Mouse (Mus musculus) layer of hippocampus, adult 2 months (tissue): ENCODE results near the gene Mipol1. TPM values are rescaled to one million over a fixed set of nuclear protein-coding genes. Genes with fewer than 3 reads are reported as not detected.

Experiments used
- DNase-seq, 2 experiments: peaks; one replicate each; pipeline ENCODE4 v3.0.0; 2022; ENCODE audit warnings: low spot score in 2 of 2
- H3K27ac ChIP-seq: fragments of 200-600 bp; 2 replicates; pipeline ENCODE4 v1.8.1; 2022
- H3K4me3 ChIP-seq: fragments of 200-600 bp; 2 replicates; pipeline ENCODE4 v1.8.1; 2022; ENCODE audit warnings: mild to moderate bottlenecking
- CTCF ChIP-seq: fragments of 200-600 bp; conservative IDR thresholded peaks from 2 replicates; pipeline ENCODE4 v1.8.1; 2022; ENCODE audit warnings: antibody characterized with exemption, mild to moderate bottlenecking, moderate library complexity
- total RNA-seq, 2 experiments: library from RNA; stranded (reverse); gene quantifications; 2 replicates each; pipeline ENCODE4 v1.2.3; 2021

Gene Mipol1
- total RNA-seq, 2 experiments from 2014 or later: 6.3 to 7.6 TPM

DNA sequence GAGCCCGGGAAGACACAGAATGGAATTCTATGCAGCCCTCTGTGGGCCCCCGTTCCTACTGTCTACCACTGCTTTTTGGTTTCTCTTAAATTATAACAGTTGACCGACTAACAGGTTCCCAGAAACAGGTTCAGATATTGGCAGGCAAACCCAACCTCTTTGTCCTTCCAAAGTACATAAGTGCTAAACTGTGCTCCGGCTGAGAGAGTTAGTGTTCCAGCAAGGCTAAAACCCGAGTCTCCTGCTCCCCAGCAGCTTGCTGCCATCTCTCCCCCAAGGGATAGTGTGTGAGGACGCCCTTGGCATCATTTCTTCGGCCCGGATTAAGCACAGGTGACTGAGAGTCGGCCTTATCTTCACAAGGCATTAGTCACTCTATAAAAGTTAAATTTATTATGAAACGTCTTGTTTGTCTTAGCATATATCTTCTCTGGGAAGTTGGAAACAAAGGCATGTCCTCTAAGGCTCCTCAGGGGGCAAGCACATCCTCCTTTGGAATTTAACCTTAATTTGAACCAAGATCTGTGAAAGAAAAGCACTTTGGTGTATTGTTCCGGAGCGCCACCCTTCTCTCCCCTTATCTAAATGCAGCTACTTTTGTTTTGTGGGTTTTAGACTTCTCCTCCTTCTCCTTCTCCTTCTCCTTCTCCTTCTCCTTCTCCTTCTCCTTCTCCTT, 285.6 kb downstream of the Mipol1 start:
- Histone ChIP-seq H3K27ac (no peak overlapping the region), H3K4me3 (no peak overlapping the region)
- no peak for DNase-seq
- no peak for TF ChIP-seq CTCF

DNA sequence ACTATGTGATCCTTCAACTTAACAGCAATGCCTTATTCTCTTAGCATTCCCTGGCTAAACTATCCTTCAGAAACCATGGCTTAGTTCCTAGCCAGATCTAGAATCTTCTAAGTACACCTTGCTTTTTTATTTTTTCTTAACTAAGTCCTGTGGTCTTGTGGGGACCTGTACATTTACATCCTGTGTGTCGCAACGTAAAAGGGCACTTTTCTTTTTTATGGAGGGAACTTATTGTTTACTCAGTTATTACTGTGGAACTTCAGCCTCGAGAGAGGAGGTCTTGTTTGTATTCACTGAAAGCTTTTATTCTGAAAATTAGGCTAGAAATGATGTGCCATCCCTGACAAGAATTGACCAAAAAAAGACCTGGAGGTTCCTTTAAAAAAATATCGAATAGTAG, 298.1 kb downstream of the Mipol1 start:
- no peak for DNase-seq
- no peak overlapping the region for H3K4me3 ChIP-seq
- H3K27ac ChIP-seq: no peak overlapping the region
- no peak for TF ChIP-seq CTCF

DNA sequence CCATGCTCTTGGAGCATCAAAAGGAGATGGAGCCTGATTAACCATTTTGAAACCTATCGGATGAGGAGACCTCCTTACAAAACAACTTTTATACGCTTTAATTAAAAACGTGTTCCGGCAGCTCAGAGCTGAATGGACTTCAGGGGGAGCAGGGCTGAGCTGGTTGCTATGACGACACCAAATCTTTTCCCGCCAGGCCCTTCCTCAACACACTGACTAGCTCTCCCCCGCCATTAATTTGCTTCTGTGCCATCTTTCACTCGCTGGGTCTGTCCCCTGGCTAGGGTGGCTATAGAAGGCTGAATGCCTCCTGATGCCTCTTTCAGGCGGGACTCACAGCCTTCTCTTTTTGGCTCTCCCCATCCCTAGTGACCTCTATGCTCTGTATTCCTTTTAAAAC, 300.2 kb downstream of the Mipol1 start:
- H3K27ac ChIP-seq: no peak overlapping the region
- H3K4me3 ChIP-seq: no peak overlapping the region
- no peak for TF ChIP-seq CTCF
- no peak for DNase-seq

DNA sequence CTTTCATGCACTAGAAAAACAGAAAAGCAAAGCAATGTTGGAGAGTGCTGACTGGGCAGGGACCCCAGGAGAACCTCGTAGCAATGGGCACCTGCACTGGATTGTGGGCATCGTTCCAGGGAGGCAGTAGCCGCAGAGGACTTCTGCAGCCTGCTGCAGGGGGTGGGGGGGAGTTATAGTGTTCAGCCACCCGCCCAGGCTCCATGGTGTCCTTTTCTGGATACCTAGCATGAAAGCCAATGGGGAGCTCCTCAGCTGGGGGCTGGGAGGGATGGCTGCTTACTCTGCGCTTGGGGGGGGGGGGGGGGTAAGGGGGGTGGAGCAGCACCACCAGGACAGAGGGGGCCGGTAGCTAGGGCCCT, 304.3 kb downstream of the Mipol1 start:
- no peak overlapping the region for H3K27ac ChIP-seq
- H3K4me3 ChIP-seq: no peak overlapping the region
- no peak for TF ChIP-seq CTCF
- no peak for DNase-seq

DNA sequence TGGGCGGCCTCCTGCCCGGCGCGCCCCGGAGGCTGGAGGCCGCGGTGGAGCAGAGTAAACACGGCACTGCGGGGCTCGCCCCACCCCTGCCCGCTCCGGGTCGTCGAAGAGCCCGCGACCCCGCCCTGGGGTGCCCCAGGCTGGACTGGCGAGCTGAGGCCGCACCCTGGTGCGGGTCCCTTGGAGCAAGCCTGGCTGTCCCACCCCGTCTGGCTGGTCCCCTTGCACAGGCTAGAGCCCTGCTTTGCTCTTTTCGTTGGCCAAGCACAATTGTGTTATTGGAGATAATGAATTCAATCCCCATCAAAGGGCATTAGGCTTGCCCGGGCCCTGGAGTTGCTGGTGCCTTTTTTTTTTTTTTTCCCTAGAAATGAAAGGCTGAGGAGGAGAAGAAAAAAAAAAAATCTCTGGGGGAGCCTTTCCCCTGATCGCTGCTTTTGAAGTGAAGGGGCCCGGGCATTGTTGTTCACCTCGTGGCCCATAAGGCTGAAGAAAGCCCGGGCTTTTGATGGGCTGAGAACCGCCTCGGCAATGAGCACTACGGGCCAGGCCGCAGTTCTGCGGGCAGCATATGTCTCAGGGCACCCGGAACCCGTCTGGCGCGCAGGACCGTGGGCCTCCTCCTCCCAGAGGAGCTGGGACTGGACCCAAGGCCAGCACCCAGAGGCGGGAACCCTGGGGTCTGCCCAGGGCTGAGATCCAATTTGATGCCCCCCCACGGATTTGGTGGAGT, 304.8 kb downstream of the Mipol1 start:
- DNase-seq: no peak

DNA sequence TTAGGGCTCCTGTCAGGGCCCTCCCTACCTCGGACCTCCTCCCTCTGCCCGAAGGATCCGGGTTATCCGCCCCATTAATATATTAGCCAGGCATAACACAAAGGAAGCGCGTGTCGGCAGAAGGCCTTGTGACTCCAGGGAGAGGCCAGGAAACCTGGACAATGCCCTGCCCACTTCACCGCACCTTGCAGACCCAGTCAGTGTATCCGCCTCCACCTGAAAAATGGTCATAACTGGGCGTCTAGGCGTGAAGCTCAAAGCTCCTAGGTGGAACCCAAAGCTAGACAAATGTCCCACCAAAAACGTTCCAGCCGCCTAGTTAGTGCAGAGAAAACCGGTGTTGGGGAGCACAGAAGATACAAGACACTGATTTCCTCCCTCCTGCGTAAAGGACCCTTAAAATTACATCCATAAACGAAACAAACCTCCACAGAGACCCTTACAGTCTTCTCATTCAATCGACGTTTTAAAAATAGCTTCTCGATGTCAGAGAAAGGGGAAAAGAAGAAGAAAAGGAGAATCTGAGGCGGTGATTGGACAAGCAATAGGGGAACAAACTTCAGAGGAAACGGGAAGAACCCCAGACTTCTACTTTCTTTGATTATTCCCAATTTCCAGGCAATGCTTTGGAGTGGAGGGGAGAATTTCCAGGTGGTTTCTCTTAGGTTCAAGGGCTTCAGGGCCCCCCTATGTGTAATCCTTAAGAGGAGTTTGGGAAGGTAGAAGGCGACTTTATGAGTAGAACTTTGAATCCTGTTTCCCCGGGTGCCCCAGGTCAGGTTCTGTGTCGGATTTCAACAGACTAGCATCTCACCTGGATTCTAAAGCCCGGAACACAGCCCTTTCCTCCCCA, 306.1 kb downstream of the Mipol1 start:
- TF ChIP-seq CTCF: no peak
- no peak overlapping the region for H3K27ac ChIP-seq
- DNase-seq: no peak
- H3K4me3 ChIP-seq: no peak overlapping the region

More for the DNA sequence above, 304.8 kb downstream of the Mipol1 start:
- no peak overlapping the region for H3K27ac ChIP-seq
- no peak overlapping the region for H3K4me3 ChIP-seq
- no peak for TF ChIP-seq CTCF

DNA sequence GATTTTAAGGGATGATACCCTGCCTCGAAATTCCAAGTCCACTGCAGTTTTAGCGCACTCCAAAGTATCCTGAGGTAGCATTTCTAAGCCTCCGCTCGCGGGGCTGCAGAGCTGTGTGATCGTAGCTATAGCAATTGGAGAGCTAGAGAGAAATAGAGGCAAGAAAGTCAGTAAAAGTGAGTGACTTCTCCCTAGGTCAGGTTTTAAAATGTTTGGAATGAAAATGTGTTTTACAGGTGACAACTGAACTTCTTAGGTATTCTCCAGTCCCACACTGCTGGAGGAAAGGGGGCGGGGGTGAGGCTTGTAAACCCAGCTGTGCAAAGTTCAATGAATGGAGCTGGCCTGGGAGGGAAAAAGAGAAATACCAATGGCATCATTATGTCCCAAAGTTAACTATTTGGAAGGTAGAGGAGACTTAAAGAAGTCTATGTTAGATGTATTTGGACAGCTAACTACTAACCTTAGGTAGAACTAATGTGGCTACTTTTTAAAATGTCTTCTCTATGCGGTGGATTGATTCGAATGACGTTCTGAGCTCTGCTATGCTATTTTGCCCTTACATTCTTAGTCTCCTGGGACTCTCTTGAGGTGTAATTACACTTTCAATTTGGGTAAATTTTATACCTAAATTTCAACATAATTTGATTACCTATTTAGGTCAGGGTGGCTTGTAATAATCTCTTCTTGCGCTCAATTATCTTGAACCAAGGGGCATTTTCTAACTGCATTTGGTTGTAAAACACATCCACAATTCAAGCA, 306.9 kb downstream of the Mipol1 start:
- TF ChIP-seq CTCF: no peak
- Histone ChIP-seq H3K27ac (no peak overlapping the region), H3K4me3 (no peak overlapping the region)
- DNase-seq: no peak

DNA sequence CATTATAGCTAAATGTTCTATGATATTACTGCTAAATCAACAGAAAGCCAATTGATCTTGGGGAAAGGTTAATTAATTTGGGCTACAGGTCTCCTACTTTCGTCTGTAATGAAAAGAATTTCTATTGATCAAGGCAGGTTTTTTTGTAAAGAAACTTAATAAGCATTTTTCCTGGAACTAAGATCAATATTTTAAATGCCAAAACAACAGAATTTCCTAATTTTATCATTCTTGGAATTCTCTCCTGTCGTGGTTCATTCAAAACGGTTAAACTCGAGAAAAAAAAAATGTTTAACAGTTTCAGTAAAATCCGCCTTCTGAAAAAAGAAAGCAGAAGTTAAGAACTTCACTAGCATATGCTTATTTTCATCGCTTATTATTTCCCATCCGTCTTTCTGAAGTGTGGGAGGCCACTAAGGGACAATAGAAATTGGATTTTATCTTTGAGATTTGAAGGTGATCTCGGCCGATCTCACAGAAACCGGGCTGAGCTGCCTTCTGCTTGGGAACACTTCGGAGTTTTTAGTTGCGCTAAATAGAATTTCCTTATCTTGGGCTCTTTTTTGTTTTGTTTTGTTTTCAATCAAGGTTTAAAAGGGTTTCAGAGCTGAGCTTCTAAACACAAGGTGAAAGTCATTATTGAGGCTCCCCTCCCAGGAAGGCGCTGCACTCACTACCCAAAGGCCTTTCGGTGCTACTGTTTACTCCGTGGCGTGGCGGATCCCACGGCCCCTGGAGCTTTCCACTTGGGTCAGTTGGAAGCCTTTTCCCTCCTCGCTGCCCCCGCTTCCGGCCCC, 307.8 kb downstream of the Mipol1 start:
- Histone ChIP-seq H3K27ac (no peak overlapping the region), H3K4me3 (no peak overlapping the region)
- no peak for DNase-seq
- TF ChIP-seq CTCF: no peak

DNA sequence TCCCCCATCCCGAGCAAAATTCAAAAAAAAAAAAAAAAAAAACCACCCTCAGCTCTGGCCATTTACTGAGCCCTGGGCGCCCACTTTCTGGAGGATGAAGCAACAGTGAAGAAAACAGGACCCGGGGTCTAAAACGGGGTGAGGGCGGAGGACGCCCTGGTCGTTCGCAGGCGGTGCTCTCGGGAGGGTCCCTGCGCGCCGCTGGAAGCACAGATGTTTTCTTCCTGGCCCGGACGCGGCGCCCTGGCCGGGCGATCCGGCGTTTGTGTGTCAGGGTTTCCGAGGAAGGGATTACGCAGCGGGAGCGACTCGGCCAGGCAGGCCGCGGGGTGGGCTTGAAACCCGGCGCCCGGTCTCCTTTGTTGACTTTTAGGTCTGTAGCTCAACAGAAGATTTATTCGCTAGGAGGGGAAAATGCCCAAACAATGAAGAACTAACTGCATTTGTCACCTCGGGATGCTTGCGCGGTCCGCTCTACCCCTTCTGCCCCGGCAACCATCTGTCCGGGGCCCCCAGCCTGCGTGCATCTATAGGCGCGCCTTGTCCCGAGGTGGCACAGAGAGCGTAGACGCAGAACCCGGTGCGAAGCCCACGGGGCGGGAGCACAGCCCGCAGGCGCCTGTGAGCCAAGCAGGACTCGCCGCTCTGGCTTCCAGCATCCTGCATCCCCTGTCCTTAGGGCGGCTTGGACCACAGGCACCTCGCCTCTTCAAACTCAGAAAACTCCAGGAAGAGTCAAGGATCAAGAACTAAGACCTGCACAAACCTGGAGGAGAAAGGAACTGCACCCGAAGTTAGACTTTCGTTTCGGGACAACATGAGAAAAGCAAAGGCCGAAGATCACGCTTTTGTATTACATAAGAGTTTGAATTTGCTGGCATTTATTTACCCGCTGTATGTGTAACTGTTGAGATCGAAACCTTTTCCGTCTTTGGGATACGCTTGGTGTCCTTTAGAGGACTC, 308.6 kb downstream of the Mipol1 start:
- Histone ChIP-seq H3K4me3 (no peak overlapping the region), H3K27ac (no peak overlapping the region)
- TF ChIP-seq CTCF: no peak
- DNase-seq: no peak

DNA sequence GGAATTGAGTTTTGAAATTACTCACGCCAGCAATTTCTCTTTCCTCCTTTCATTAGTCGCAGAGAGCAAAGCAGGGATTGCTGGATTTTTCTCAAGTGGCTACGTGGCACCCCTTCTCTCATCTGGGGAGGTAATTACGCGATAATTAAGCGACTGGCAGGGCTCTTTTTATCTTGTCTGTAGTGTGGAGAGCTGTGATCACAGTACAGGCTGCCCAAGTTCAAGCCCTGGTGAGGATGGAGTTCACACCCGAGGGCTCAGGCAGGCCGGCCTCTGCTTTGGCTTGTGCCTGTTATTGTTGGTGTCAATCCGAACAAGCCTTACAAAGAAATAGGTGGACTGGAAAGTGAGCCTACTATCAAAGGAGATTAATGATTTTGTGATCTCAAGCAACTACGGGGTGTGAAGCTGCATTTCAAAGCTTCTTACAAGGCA, 309.3 kb downstream of the Mipol1 start:
- Histone ChIP-seq H3K27ac (no peak overlapping the region), H3K4me3 (no peak overlapping the region)
- no peak for TF ChIP-seq CTCF
- no peak for DNase-seq

DNA sequence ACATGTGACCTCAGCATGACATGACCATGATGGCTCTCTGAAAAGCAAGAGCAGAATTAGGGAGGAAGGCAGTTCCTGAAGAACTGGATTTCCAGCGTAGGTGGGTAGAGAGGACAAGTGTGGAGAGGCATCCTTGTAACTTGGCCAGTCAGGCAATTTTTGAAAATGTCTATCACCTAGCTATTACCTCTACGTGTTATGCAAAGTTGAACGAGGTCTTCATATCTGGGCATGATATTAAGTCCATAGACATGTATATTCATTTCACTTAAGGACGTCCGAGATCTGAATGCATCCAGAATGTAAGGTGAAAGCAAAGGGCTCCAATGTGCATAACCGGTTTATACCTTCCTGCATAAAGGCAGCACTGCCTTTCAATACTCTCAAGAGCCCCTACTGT, 310.9 kb downstream of the Mipol1 start:
- no peak overlapping the region for H3K27ac ChIP-seq
- H3K4me3 ChIP-seq: no peak overlapping the region
- DNase-seq: no peak
- TF ChIP-seq CTCF: no peak
